Mouse (Mus musculus): Measurements from ENCODE around the gene Nxnl1. TPM values are rescaled to one million over a fixed set of nuclear protein-coding genes. Genes with fewer than 3 reads are reported as not detected.

The Nxnl1 gene
- total and polyA plus RNA-seq, 2 experiments from 2014 or later = 0.05 to 0.55 TPM

- TF ChIP-seq CTCF (IDR thresholded peaks at IDR 0.05) = peak; percentile 9; the same call in 1 of the 2 replicates
- H3K27me3 ChIP-seq (ENCODE audit: insufficient read depth, low read length) = peaks cover 21% of the 10 kb centered on the region
- 73% methylated on average over 11 of the region's 15 CpGs for WGBS
- no peak overlapping the region for H3K27ac ChIP-seq (ENCODE audit: low read depth, low read length)
- no peak overlapping the region for H3K4me2 ChIP-seq (ENCODE audit: low read depth, low read length, poor library complexity, severe bottlenecking)
- no peaks in the 10 kb centered on the region for H3K9me3 ChIP-seq (ENCODE audit: low read length)
- no peak for ATAC-seq (ENCODE audit: low FRiP score)
- no peak overlapping the region for H3K4me3 ChIP-seq (ENCODE audit: low read depth, low read length)
- H3K9ac ChIP-seq (replicated peaks; ENCODE audit: low read length, poor library complexity, severe bottlenecking) = no peak overlapping the region
- DNase-seq (ENCODE audit: low spot score) = no peak
- H3K4me1 ChIP-seq (ENCODE audit: insufficient read depth, low read length) = no peaks in the 10 kb centered on the region
- H3K36me3 ChIP-seq (ENCODE audit: insufficient read depth, low read length) = no peaks in the 10 kb centered on the region
Observed at GRCm38 (mm10) chr8:71513018-71513754, 53.2 kb downstream of the Nxnl1 start.

GRCm38 (mm10) chr8:71511644-71512043 is 54.8 kb downstream of the Nxnl1 start, which contains the start of gene Plvap:
Plvap (minus strand) TSS chr8:71511752.
- Histone ChIP-seq H3K36me3 (ENCODE audit: insufficient read depth, low read length) (no peaks in the 10 kb centered on the region), H3K27ac (ENCODE audit: low read depth, low read length) (no peak within 1 kb of the TSS), H3K4me3 (ENCODE audit: low read depth, low read length) (no peak within 1 kb of the TSS), H3K9me3 (ENCODE audit: low read length) (no peaks in the 10 kb centered on the region), H3K4me2 (ENCODE audit: low read depth, low read length, poor library complexity, severe bottlenecking) (no peak within 1 kb of the TSS), H3K4me1 (ENCODE audit: insufficient read depth, low read length) (no peaks in the 10 kb centered on the region), H3K27me3 (ENCODE audit: insufficient read depth, low read length) (peaks cover 26% of the 10 kb centered on the region), H3K9ac (replicated peaks; ENCODE audit: low read length, poor library complexity, severe bottlenecking) (no peak within 1 kb of the TSS)
- ATAC-seq (ENCODE audit: low FRiP score) = no peak
- no peak for DNase-seq (ENCODE audit: low spot score)
- TF ChIP-seq CTCF (IDR thresholded peaks at IDR 0.05) = no peak
- WGBS = 70% methylated on average over 14 of the region's 14 CpGs

Other genes starting within 250 kb of the Nxnl1 start
- 131 and 140 TPM in 2 replicates for gene Use1, start 199.8 kb downstream of the Nxnl1 start, total RNA-seq (2014; rRNA removed)
- 132 and 136 TPM in 2 replicates for gene Use1, start 199.8 kb downstream of the Nxnl1 start, polyA plus RNA-seq (2015; fragmentation: Nextera tagmentation; extraction: Ambion mirVana)
- 9.4 and 10.5 TPM in 2 replicates for gene Ocel1, start 195.3 kb downstream of the Nxnl1 start, total RNA-seq (2014; rRNA removed)
- gene Ocel1, start 195.3 kb downstream of the Nxnl1 start, polyA plus RNA-seq (2015; fragmentation: Nextera tagmentation; extraction: Ambion mirVana) = 5.4 and 5.5 TPM in 2 replicates
- 95.6 and 106 TPM in 2 replicates for gene Nr2f6, start 184.6 kb downstream of the Nxnl1 start, total RNA-seq (2014; rRNA removed)
- 31.1 and 32.9 TPM in 2 replicates for gene Nr2f6, start 184.6 kb downstream of the Nxnl1 start, polyA plus RNA-seq (2015; fragmentation: Nextera tagmentation; extraction: Ambion mirVana)
- gene Ushbp1, start 170.8 kb downstream of the Nxnl1 start, total RNA-seq (2014; rRNA removed) = 3.0 and 4.4 TPM in 2 replicates
- gene Ushbp1, start 170.8 kb downstream of the Nxnl1 start, polyA plus RNA-seq (2015; fragmentation: Nextera tagmentation; extraction: Ambion mirVana) = 3.9 and 4.3 TPM in 2 replicates
- gene Babam1, start 169.7 kb downstream of the Nxnl1 start, total RNA-seq (2014; rRNA removed) = 78.1 and 124 TPM in 2 replicates
- 90.2 and 98.4 TPM in 2 replicates for gene Babam1, start 169.7 kb downstream of the Nxnl1 start, polyA plus RNA-seq (2015; fragmentation: Nextera tagmentation; extraction: Ambion mirVana)
- gene Ankle1, start 160.6 kb downstream of the Nxnl1 start, total RNA-seq (2014; rRNA removed) = 1.2 and 2.2 TPM in 2 replicates
- 1.1 and 1.2 TPM in 2 replicates for gene Ankle1, start 160.6 kb downstream of the Nxnl1 start, polyA plus RNA-seq (2015; fragmentation: Nextera tagmentation; extraction: Ambion mirVana)
- gene Abhd8, start 102.9 kb downstream of the Nxnl1 start, total RNA-seq (2014; rRNA removed) = 289 and 323 TPM in 2 replicates
- gene Abhd8, start 102.9 kb downstream of the Nxnl1 start, polyA plus RNA-seq (2015; fragmentation: Nextera tagmentation; extraction: Ambion mirVana) = 205 and 213 TPM in 2 replicates
- 105 and 119 TPM in 2 replicates for gene Mrpl34, start 101.6 kb downstream of the Nxnl1 start, total RNA-seq (2014; rRNA removed)
- gene Mrpl34, start 101.6 kb downstream of the Nxnl1 start, polyA plus RNA-seq (2015; fragmentation: Nextera tagmentation; extraction: Ambion mirVana) = 163 and 165 TPM in 2 replicates
- gene Dda1, start 97.4 kb downstream of the Nxnl1 start, total RNA-seq (2014; rRNA removed) = 187 and 211 TPM in 2 replicates
- 267 and 269 TPM in 2 replicates for gene Dda1, start 97.4 kb downstream of the Nxnl1 start, polyA plus RNA-seq (2015; fragmentation: Nextera tagmentation; extraction: Ambion mirVana)
- gene Ano8, start 80.6 kb downstream of the Nxnl1 start, total RNA-seq (2014; rRNA removed) = 81.6 and 82.2 TPM in 2 replicates
- 5.4 and 5.6 TPM in 2 replicates for gene Ano8, start 80.6 kb downstream of the Nxnl1 start, polyA plus RNA-seq (2015; fragmentation: Nextera tagmentation; extraction: Ambion mirVana)
- gene Gtpbp3, start 78.5 kb downstream of the Nxnl1 start, total RNA-seq (2014; rRNA removed) = 28.0 and 31.5 TPM in 2 replicates
- gene Gtpbp3, start 78.5 kb downstream of the Nxnl1 start, polyA plus RNA-seq (2015; fragmentation: Nextera tagmentation; extraction: Ambion mirVana) = 11.4 and 11.5 TPM in 2 replicates
- gene Plvap, start 54.8 kb downstream of the Nxnl1 start, total RNA-seq (2014; rRNA removed) = 4.8 and 7.6 TPM in 2 replicates
- gene Plvap, start 54.8 kb downstream of the Nxnl1 start, polyA plus RNA-seq (2015; fragmentation: Nextera tagmentation; extraction: Ambion mirVana) = 9.0 and 10.4 TPM in 2 replicates
- gene Ccdc194, start 40.9 kb downstream of the Nxnl1 start, total RNA-seq (2014; rRNA removed) = 0.27 TPM in 1 of 2 replicates, not detected in the other
- gene Ccdc194, start 40.9 kb downstream of the Nxnl1 start, polyA plus RNA-seq (2015; fragmentation: Nextera tagmentation; extraction: Ambion mirVana) = not detected in 2 replicates
- 12.6 and 15.3 TPM in 2 replicates for gene Bst2, start 29.1 kb downstream of the Nxnl1 start, total RNA-seq (2014; rRNA removed)
- gene Bst2, start 29.1 kb downstream of the Nxnl1 start, polyA plus RNA-seq (2015; fragmentation: Nextera tagmentation; extraction: Ambion mirVana) = 15.3 and 17.6 TPM in 2 replicates
- 77.4 and 79.2 TPM in 2 replicates for gene Mvb12a, start 23.7 kb downstream of the Nxnl1 start, total RNA-seq (2014; rRNA removed)
- 81.4 and 82.6 TPM in 2 replicates for gene Mvb12a, start 23.7 kb downstream of the Nxnl1 start, polyA plus RNA-seq (2015; fragmentation: Nextera tagmentation; extraction: Ambion mirVana)
- gene Tmem221, start 7.7 kb downstream of the Nxnl1 start, total RNA-seq (2014; rRNA removed) = 0.11 and 0.14 TPM in 2 replicates
- 0.20 TPM in 1 of 2 replicates, not detected in the other for gene Tmem221, start 7.7 kb downstream of the Nxnl1 start, polyA plus RNA-seq (2015; fragmentation: Nextera tagmentation; extraction: Ambion mirVana)
- gene Slc27a1, start 2.3 kb upstream of the Nxnl1 start, total RNA-seq (2014; rRNA removed) = 150 and 160 TPM in 2 replicates
- gene Slc27a1, start 2.3 kb upstream of the Nxnl1 start, polyA plus RNA-seq (2015; fragmentation: Nextera tagmentation; extraction: Ambion mirVana) = 99.7 and 110 TPM in 2 replicates
- gene Pgls, start 25.6 kb upstream of the Nxnl1 start, total RNA-seq (2014; rRNA removed) = 333 and 399 TPM in 2 replicates
- gene Pgls, start 25.6 kb upstream of the Nxnl1 start, polyA plus RNA-seq (2015; fragmentation: Nextera tagmentation; extraction: Ambion mirVana) = 293 and 300 TPM in 2 replicates
- 5.3 and 5.9 TPM in 2 replicates for gene Fam129c, start 31.0 kb upstream of the Nxnl1 start, total RNA-seq (2014; rRNA removed)
- 4.5 and 4.7 TPM in 2 replicates for gene Fam129c, start 31.0 kb upstream of the Nxnl1 start, polyA plus RNA-seq (2015; fragmentation: Nextera tagmentation; extraction: Ambion mirVana)
- gene Colgalt1, start 44.4 kb upstream of the Nxnl1 start, total RNA-seq (2014; rRNA removed) = 104 and 106 TPM in 2 replicates
- gene Colgalt1, start 44.4 kb upstream of the Nxnl1 start, polyA plus RNA-seq (2015; fragmentation: Nextera tagmentation; extraction: Ambion mirVana) = 62.8 TPM in 2 replicates
- gene Unc13a, start 105.2 kb upstream of the Nxnl1 start, total RNA-seq (2014; rRNA removed) = 69.0 and 70.8 TPM in 2 replicates
- gene Unc13a, start 105.2 kb upstream of the Nxnl1 start, polyA plus RNA-seq (2015; fragmentation: Nextera tagmentation; extraction: Ambion mirVana) = 14.5 and 16.2 TPM in 2 replicates
- 9.0 and 12.3 TPM in 2 replicates for gene Jak3, start 109.7 kb upstream of the Nxnl1 start, total RNA-seq (2014; rRNA removed)
- gene Jak3, start 109.7 kb upstream of the Nxnl1 start, polyA plus RNA-seq (2015; fragmentation: Nextera tagmentation; extraction: Ambion mirVana) = 6.4 and 7.1 TPM in 2 replicates
- gene Insl3, start 122.6 kb upstream of the Nxnl1 start, total RNA-seq (2014; rRNA removed) = not detected in 2 replicates
- gene Insl3, start 122.6 kb upstream of the Nxnl1 start, polyA plus RNA-seq (2015; fragmentation: Nextera tagmentation; extraction: Ambion mirVana) = 1.2 and 2.1 TPM in 2 replicates
- 0.24 and 1.6 TPM in 2 replicates for gene B3gnt3, start 135.2 kb upstream of the Nxnl1 start, total RNA-seq (2014; rRNA removed)
- gene B3gnt3, start 135.2 kb upstream of the Nxnl1 start, polyA plus RNA-seq (2015; fragmentation: Nextera tagmentation; extraction: Ambion mirVana) = 0.31 and 0.50 TPM in 2 replicates
- 109 and 114 TPM in 2 replicates for gene Fcho1, start 159.1 kb upstream of the Nxnl1 start, total RNA-seq (2014; rRNA removed)
- gene Fcho1, start 159.1 kb upstream of the Nxnl1 start, polyA plus RNA-seq (2015; fragmentation: Nextera tagmentation; extraction: Ambion mirVana) = 88.4 and 89.5 TPM in 2 replicates